Mouse (Mus musculus): ENCODE measurements around the gene Anapc16. TPM values are rescaled to one million over a fixed set of nuclear protein-coding genes. Genes with fewer than 3 reads are reported as not detected.
A peak's percentile ranks its signal among the peaks of the same experiment; 100 is the strongest.

Gene Anapc16
- polyA plus RNA-seq, 1 experiment: 127 TPM

GRCm38 (mm10) chr10:59953564-59954039 is 49.3 kb downstream of the Anapc16 start:
- peaks cover 29% of the 10 kb centered on the region for H3K79me2 ChIP-seq (ENCODE audit: control insufficient read depth, insufficient read depth)
- TF ChIP-seq CEBPB (IDR thresholded peaks at IDR 0.05; ENCODE audit: insufficient read depth, poor library complexity, severe bottlenecking) (no peak), MYOG (IDR thresholded peaks at IDR 0.05; ENCODE audit: control insufficient read depth in 1 of 3, insufficient read depth in 1 of 3, insufficient read length in 2 of 3, low read depth in 2 of 3) (peak in 1 of 3 experiments; percentile 42), MYOD1 (IDR thresholded peaks at IDR 0.05; ENCODE audit: control insufficient read depth in 1 of 3, insufficient read length in 2 of 3, low read depth in 2 of 3) (peak in 2 of 3 experiments; percentile 9 to 27)
- peaks cover 15% of the 10 kb centered on the region for H3K36me3 ChIP-seq (ENCODE audit: control insufficient read depth, insufficient read depth)
- H3K27me3 ChIP-seq (ENCODE audit: control insufficient read depth, insufficient read depth, insufficient read length): no peaks in the 10 kb centered on the region
- H3ac ChIP-seq (ENCODE audit: control insufficient read depth, insufficient read length): no peak overlapping the region
- no peak overlapping the region for H3K4me3 ChIP-seq
- peak overlapping the region; percentile 85 for H3K4me2 ChIP-seq (ENCODE audit: low read depth)

- peak overlapping the region; percentile 98 for H3K4me3 ChIP-seq
- peak in 1 of 3 experiments; percentile 34 for TF ChIP-seq MYOD1 (IDR thresholded peaks at IDR 0.05; ENCODE audit: control insufficient read depth in 1 of 3, insufficient read length in 2 of 3, low read depth in 2 of 3)
- TF ChIP-seq E2F4 (IDR thresholded peaks at IDR 0.05; ENCODE audit: insufficient read depth): no peak
- TF ChIP-seq REST (IDR thresholded peaks at IDR 0.05; ENCODE audit: insufficient read depth, insufficient read length): no peak
- peak; percentile 66; the same call in 1 of the 2 replicates for TF ChIP-seq CEBPB (IDR thresholded peaks at IDR 0.05; ENCODE audit: insufficient read depth, poor library complexity, severe bottlenecking)
- TF ChIP-seq USF1 (IDR thresholded peaks at IDR 0.05; ENCODE audit: low read depth): no peak
- no peak for TF ChIP-seq MYOG (IDR thresholded peaks at IDR 0.05; ENCODE audit: control insufficient read depth in 1 of 3, insufficient read depth in 1 of 3, insufficient read length in 2 of 3, low read depth in 2 of 3)
- peak; percentile 21 for TF ChIP-seq POLR2AphosphoS2 (IDR thresholded peaks at IDR 0.05; ENCODE audit: insufficient read length, low read depth)
- TF ChIP-seq SRF (IDR thresholded peaks at IDR 0.05; ENCODE audit: control insufficient read depth, insufficient read length, low read depth): no peak
- TF ChIP-seq TCF12 (IDR thresholded peaks at IDR 0.05; ENCODE audit: insufficient read depth, poor library complexity, severe bottlenecking): no peak
- TF ChIP-seq MAX (IDR thresholded peaks at IDR 0.05; ENCODE audit: low read depth): no peak
- TF ChIP-seq POLR2A (IDR thresholded peaks at IDR 0.05; ENCODE audit: insufficient read length, low read depth): peak; percentile 40
- no peak for TF ChIP-seq TCF3 (IDR thresholded peaks at IDR 0.05; ENCODE audit: insufficient read length, low read depth)
- H3K27me3 ChIP-seq (ENCODE audit: control insufficient read depth, insufficient read depth, insufficient read length): no peaks in the 10 kb centered on the region
- peaks cover 29% of the 10 kb centered on the region for H3K79me2 ChIP-seq (ENCODE audit: control insufficient read depth, insufficient read depth)
- peak overlapping the region; percentile 84 for H3ac ChIP-seq (ENCODE audit: control insufficient read depth, insufficient read length)
- H3K4me2 ChIP-seq (ENCODE audit: low read depth): peak overlapping the region; percentile 85
- H3K36me3 ChIP-seq (ENCODE audit: control insufficient read depth, insufficient read depth): peaks cover 15% of the 10 kb centered on the region
Measured at GRCm38 (mm10) chr10:59952781-59953563, 50.0 kb downstream of the Anapc16 start.

- H3K27me3 ChIP-seq (ENCODE audit: control insufficient read depth, insufficient read depth, insufficient read length): no peaks in the 10 kb centered on the region
Measured at GRCm38 (mm10) chr10:59952152-59952780, 50.7 kb downstream of the Anapc16 start.

GRCm38 (mm10) chr10:59951211-59952151 is 51.5 kb downstream of the Anapc16 start, which contains the start of gene Ddit4:
Gene Ddit4, minus strand, starts transcription at chr10:59951834.
- peak in 2 of 3 experiments; percentile 59 to 70 for TF ChIP-seq MYOD1 (IDR thresholded peaks at IDR 0.05; ENCODE audit: control insufficient read depth in 1 of 3, insufficient read length in 2 of 3, low read depth in 2 of 3)
- TF ChIP-seq POLR2A (IDR thresholded peaks at IDR 0.05; ENCODE audit: insufficient read length, low read depth): peak; percentile 100
- peak; percentile 53 for TF ChIP-seq REST (IDR thresholded peaks at IDR 0.05; ENCODE audit: insufficient read depth, insufficient read length)
- TF ChIP-seq CEBPB (IDR thresholded peaks at IDR 0.05; ENCODE audit: insufficient read depth, poor library complexity, severe bottlenecking): no peak
- no peak for TF ChIP-seq TCF3 (IDR thresholded peaks at IDR 0.05; ENCODE audit: insufficient read length, low read depth)
- no peak for TF ChIP-seq MAX (IDR thresholded peaks at IDR 0.05; ENCODE audit: low read depth)
- TF ChIP-seq TCF12 (IDR thresholded peaks at IDR 0.05; ENCODE audit: insufficient read depth, poor library complexity, severe bottlenecking): peak; percentile 20
- peak; percentile 69 for TF ChIP-seq SRF (IDR thresholded peaks at IDR 0.05; ENCODE audit: control insufficient read depth, insufficient read length, low read depth)
- no peak for TF ChIP-seq E2F4 (IDR thresholded peaks at IDR 0.05; ENCODE audit: insufficient read depth)
- peak; percentile 100 for TF ChIP-seq POLR2AphosphoS2 (IDR thresholded peaks at IDR 0.05; ENCODE audit: insufficient read length, low read depth)
- peak; percentile 3 to 77 (median 22) for TF ChIP-seq MYOG (IDR thresholded peaks at IDR 0.05; ENCODE audit: control insufficient read depth in 1 of 3, insufficient read depth in 1 of 3, insufficient read length in 2 of 3, low read depth in 2 of 3)
- no peak for TF ChIP-seq USF1 (IDR thresholded peaks at IDR 0.05; ENCODE audit: low read depth)
- Histone ChIP-seq H3ac (ENCODE audit: control insufficient read depth, insufficient read length) (peak within 1 kb of the TSS; percentile 84), H3K79me2 (ENCODE audit: control insufficient read depth, insufficient read depth) (peaks cover 29% of the 10 kb centered on the region), H3K36me3 (ENCODE audit: control insufficient read depth, insufficient read depth) (peaks cover 15% of the 10 kb centered on the region), H3K27me3 (ENCODE audit: control insufficient read depth, insufficient read depth, insufficient read length) (no peaks in the 10 kb centered on the region), H3K4me2 (ENCODE audit: low read depth) (peak within 1 kb of the TSS; percentile 85), H3K4me3 (peak within 1 kb of the TSS; percentile 98)

More at GRCm38 (mm10) chr10:59952152-59952780, 50.7 kb downstream of the Anapc16 start:
- Histone ChIP-seq H3K79me2 (ENCODE audit: control insufficient read depth, insufficient read depth) (peaks cover 29% of the 10 kb centered on the region), H3ac (ENCODE audit: control insufficient read depth, insufficient read length) (peak overlapping the region; percentile 84), H3K36me3 (ENCODE audit: control insufficient read depth, insufficient read depth) (peaks cover 15% of the 10 kb centered on the region), H3K4me3 (peak overlapping the region; percentile 98), H3K4me2 (ENCODE audit: low read depth) (peak overlapping the region; percentile 85)
- TF ChIP-seq POLR2A (IDR thresholded peaks at IDR 0.05; ENCODE audit: insufficient read length, low read depth) (peak; percentile 48), POLR2AphosphoS2 (IDR thresholded peaks at IDR 0.05; ENCODE audit: insufficient read length, low read depth) (peak; percentile 62), MYOD1 (IDR thresholded peaks at IDR 0.05; ENCODE audit: control insufficient read depth in 1 of 3, insufficient read length in 2 of 3, low read depth in 2 of 3) (no peak), TCF3 (IDR thresholded peaks at IDR 0.05; ENCODE audit: insufficient read length, low read depth) (no peak), MAX (IDR thresholded peaks at IDR 0.05; ENCODE audit: low read depth) (no peak), REST (IDR thresholded peaks at IDR 0.05; ENCODE audit: insufficient read depth, insufficient read length) (no peak), CEBPB (IDR thresholded peaks at IDR 0.05; ENCODE audit: insufficient read depth, poor library complexity, severe bottlenecking) (no peak)
